Mouse (Mus musculus) brain, embryonic 14.5 days (tissue): ENCODE measurements around the gene Sorcs2.

ENCODE experiments used
- CTCF ChIP-seq: fragments of 200-500 bp; IDR thresholded peaks from 2 replicates; pipeline ENCODE4 v1.5.1; 2012; ENCODE audit warnings: inconsistent platforms, mild to moderate bottlenecking, moderate library complexity, borderline replicate concordance; ENCODE audit not compliant: insufficient read depth, insufficient read length; ENCODE audit errors: extremely low read depth
- POLR2A ChIP-seq: fragments of 200-500 bp; IDR thresholded peaks from 2 replicates; pipeline ENCODE4 v1.6.1; 2012; ENCODE audit warnings: mild to moderate bottlenecking, inconsistent platforms, borderline replicate concordance; ENCODE audit not compliant: poor library complexity, insufficient read depth, insufficient read length, severe bottlenecking; ENCODE audit errors: extremely low read depth

GRCm38 (mm10) chr5:36223787-36224186 lies 174.2 kb downstream of the Sorcs2 start:
- TF ChIP-seq CTCF, result peak; percentile 66; the same call in 1 of the 2 replicates
- no peak for TF ChIP-seq POLR2A
